Mouse (Mus musculus) olfactory bulb, adult 2 months (tissue): ENCODE measurements around the gene Olfr419.

Experiments used
- CTCF ChIP-seq: fragments of 200-500 bp; IDR thresholded peaks from 2 replicates; pipeline ENCODE4 v1.5.1; 2012; ENCODE audit warnings: low read depth, mild to moderate bottlenecking, low read length, moderate library complexity; ENCODE audit not compliant: insufficient read depth
- POLR2A ChIP-seq: fragments of 200-500 bp; IDR thresholded peaks from 2 replicates; pipeline ENCODE4 v1.6.1; 2012; ENCODE audit warnings: mild to moderate bottlenecking, low read depth, low read length, moderate library complexity; ENCODE audit not compliant: insufficient read depth

GRCm38 (mm10) chr1:174269162-174269561 is 17.3 kb upstream of the Olfr419 start:
- TF ChIP-seq CTCF (no peak), POLR2A (no peak)
